ENCODE assay signal across 18 mouse cellular contexts in the genomic region with DNA sequence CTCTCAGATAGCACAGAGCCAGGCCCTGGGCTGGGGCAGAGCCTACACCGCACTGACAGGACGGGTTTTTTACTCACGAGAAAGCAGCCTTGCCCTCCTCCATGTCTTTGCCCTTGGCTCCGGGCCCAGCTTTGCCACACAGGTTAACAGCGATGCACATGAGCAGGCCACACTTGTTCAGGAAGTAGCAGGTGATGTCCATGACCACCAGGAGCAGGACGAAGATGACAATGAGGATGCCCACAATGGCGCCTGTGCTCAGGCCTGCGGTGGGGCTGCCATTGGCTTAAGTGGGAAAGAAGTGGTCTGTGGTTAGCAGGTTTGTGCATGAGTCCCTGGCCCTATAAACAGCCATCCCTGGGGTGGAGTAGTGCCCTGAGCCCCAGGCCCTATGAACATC. TPM values are rescaled to one million over a fixed set of nuclear protein-coding genes. Genes with fewer than 3 reads are reported as not detected.
DNase-seq lines count a peak whose midpoint lies in the region; TF ChIP-seq lines count a peak whose summit lies in the region.
"Had no signal": no experiment of that assay in that cellular context is flagged by ENCODE, and none has a peak within 500 bp of the region (broad histone marks: within the 10 kb centered on the region; RNA-seq: fewer than 3 reads in every experiment).

No protein-coding gene starts in this region.

- H3K36me3 ChIP-seq in kidney, adult 2 months (ENCODE audit: control insufficient read depth, insufficient read depth, low read length) = no peaks in the 10 kb centered on the region

- no peak overlapping the region for H3K4me3 ChIP-seq in kidney, adult 2 months (ENCODE audit: insufficient read depth, low read depth, low read length)
- no peak overlapping the region for H3K4me3 ChIP-seq in left cerebral cortex, adult 2 months
- H3K4me3 ChIP-seq: embryonic facial prominence, embryonic 10.5 days; embryonic facial prominence, embryonic 12.5 days; forebrain, embryonic 13.5 days; forebrain, embryonic 15.5 days had no signal

- intact Hi-C loops in left cerebral cortex, adult 2 months (cut with DNase I) = no loop called here

- H3K4me1 ChIP-seq in kidney, adult 2 months (ENCODE audit: control insufficient read depth, insufficient read depth, low read length) = no peaks in the 10 kb centered on the region
- H3K4me1 ChIP-seq: embryonic facial prominence, embryonic 12.5 days had no signal

- no peak overlapping the region for H3K27ac ChIP-seq in kidney, adult 2 months (ENCODE audit: insufficient read depth, low read depth, low read length)
- H3K27ac ChIP-seq in left cerebral cortex, adult 2 months = peak overlapping the region; percentile 69
- H3K27ac ChIP-seq: embryonic facial prominence, embryonic 10.5 days; embryonic facial prominence, embryonic 12.5 days; forebrain, embryonic 13.5 days; forebrain, embryonic 15.5 days had no signal

- TF ChIP-seq POLR2A in kidney, adult 2 months (IDR thresholded peaks at IDR 0.05; ENCODE audit: low read depth, low read length) = no peak

- no peak for TF ChIP-seq CTCF in kidney, adult 2 months (conservative IDR thresholded peaks at IDR 0.05; ENCODE audit: insufficient read depth, insufficient read length, low read depth, low read length)
- TF ChIP-seq CTCF in left cerebral cortex, adult 2 months (IDR thresholded peaks at IDR 0.05) = no peak

- H3K27me3 ChIP-seq in kidney, adult 2 months (replicated peaks; ENCODE audit: control insufficient read depth, insufficient read depth, low read length) = no peaks in the 10 kb centered on the region
- H3K27me3 ChIP-seq: embryonic facial prominence, embryonic 12.5 days; forebrain, embryonic 13.5 days; forebrain, embryonic 15.5 days had no signal

- WGBS in kidney, adult 2 months = 87% methylated on average over 8 of the region's 8 CpGs

- DNase-seq in kidney, adult 2 months = peak; percentile 8
- no peak for DNase-seq in kidney, adult 18-20 months
- DNase-seq in left cerebral cortex, adult 2 months (ENCODE audit: extremely low spot score in 1 of 2, low spot score in 2 of 2) = no peak
- DNase-seq in left cerebral cortex, adult 8-10 months (ENCODE audit: low spot score in 2 of 2) = no peak
- no peak for DNase-seq in cerebellum, postnatal 10 days
- DNase-seq: adrenal gland, adult 2 months; adrenal gland, postnatal 10 days; adrenal gland, postnatal 25 days; cerebellum, adult 11 months; cerebellum, adult 18-20 months; cerebellum, adult 8-10 months; cerebellum, adult 9-11 months; cerebellum, postnatal 25 days; forebrain, postnatal 0 days had no signal

RNA-seq across cellular contexts. Expression of a gene that starts 23.6 kb away (rescaled TPM):
- polyA plus RNA-seq in kidney, adult 2 months (2012; rRNA removed) = 3.8 and 4.1 TPM in 2 replicates
- total RNA-seq in left cerebral cortex, adult 2 months (2021) = 1 to 10 TPM; 1.4 to 1.7 TPM
- 1 to 10 TPM; 1.3 to 2.8 (median 2.0) TPM for total RNA-seq in left cerebral cortex, adult 8-10 months (2022)
